Mouse (Mus musculus) layer of hippocampus, adult 8-10 months (tissue): ENCODE measurements around the gene Smad3. TPM values are rescaled to one million over a fixed set of nuclear protein-coding genes. Genes with fewer than 3 reads are reported as not detected.

Experiments
- DNase-seq, 2 experiments: peaks; one replicate each; pipeline ENCODE4 v3.0.0; 2022; ENCODE audit warnings: low spot score in 2 of 2
- total RNA-seq, 4 experiments: library from RNA; stranded (reverse); gene quantifications; 2 replicates each; pipeline ENCODE4 v1.2.4; 2022

Smad3 gene
- total RNA-seq: 10 to 100 TPM; 48.8 to 57.3 (median 53.6) TPM

GRCm38 (mm10) chr9:63757865-63758440, at the start of gene Smad3:
TSS of gene Smad3 (minus strand) at chr9:63757994.
- peak; percentile 83 to 86 for DNase-seq

- no peak for DNase-seq
Measured at GRCm38 (mm10) chr9:63804847-63805246, 47.1 kb upstream of the Smad3 start.

- DNase-seq: no peak
Measured at GRCm38 (mm10) chr9:63803181-63803591, 45.4 kb upstream of the Smad3 start.

DNA sequence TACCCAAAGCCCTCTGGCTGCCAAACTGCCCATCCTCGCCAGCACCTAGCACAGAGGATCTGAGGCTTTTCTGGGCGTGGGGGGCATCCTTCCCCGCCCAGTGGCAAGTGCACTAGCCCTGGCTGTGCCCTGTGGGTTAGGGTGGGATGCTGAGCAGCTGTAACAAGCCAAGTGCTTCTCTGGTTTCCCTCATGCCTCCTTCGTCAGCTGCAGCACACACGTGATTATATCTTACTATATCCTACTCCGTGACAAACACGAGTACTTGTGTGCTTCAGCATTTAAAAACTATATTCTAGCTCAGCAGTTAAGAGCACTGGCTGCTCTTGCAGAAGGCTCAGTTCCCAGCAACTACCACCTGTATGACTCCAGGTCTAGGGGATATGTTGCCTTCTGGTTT, 44.7 kb upstream of the Smad3 start:
- no peak for DNase-seq

DNA sequence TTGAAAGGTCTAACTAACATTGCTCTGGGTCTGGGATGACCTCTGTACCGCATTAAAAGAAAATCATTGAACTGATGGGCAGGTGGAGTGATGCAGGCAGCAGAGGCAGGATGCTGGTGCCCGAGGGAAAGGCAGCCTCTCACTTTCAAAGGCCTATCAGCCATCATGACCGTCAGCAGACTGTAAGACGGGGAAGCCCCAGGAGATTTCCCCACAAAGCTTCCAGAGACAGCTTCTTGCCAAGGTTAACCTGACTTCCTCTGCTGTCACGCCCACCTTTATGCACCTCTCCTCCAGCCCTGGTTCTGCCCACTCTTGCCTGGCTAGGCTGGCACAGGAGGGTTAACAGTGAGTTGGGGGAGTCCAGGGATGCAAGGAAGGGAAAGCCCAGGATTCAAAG, 44.3 kb upstream of the Smad3 start:
- DNase-seq: no peak

DNA sequence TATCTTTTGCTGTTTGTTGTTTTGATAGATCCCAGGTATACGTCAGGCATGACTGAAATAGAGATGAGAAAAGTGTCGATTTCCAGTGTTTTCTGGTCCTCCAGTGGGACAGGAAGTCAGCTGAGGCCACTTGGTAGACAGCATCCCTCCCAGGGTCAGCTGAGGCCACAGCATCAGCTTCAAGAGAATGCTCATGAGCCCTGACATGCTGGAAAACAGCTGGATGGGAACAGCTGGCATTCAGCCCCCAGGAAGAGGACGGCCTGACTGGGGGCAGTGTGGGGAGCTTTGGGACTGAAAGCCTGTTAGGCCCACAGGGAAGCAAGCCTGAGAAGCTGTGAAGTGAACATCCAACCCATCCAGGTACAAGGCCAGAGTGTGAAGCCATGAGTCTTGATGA, 38.6 kb upstream of the Smad3 start:
- DNase-seq: no peak

DNA sequence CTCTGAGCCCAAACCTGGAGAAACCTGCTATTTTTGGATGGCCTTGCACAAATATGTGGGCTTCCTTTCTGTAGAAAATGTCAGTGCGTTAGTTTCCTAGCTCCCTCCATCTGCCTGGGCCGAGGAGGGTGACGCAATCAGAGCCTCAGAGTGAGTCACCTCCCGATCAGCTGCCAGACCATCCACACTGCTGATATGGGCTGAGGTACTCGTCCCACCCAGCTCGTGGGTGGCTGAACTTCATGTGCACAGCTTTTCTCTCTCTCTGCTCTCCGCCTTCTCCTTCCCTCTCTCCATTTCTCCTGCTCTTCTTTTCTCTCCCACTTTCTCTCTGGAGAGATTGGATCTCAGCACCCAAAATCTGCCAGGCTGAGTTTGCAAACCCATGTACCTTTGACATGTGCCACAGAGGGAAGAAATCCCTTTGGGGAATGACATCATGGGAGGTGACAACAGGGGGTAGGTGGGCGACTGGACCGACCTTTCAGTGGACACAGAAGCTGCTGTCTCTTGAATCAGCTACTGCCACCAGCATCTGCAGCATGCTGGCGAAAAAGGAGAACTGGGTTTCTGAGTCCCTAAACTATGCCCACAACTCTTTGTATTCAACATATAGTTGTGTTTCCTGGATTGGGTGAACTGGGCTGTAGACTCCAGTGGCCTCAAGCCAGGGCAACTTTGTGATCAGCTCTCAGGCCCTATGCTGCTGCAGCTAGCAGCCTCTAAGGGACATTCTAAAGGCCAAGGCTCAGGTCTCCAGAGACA, 36.1 kb upstream of the Smad3 start:
- peak; percentile 83 to 91 for DNase-seq

GRCm38 (mm10) chr9:63791716-63792115, 33.9 kb upstream of the Smad3 start:
- DNase-seq: no peak

DNA sequence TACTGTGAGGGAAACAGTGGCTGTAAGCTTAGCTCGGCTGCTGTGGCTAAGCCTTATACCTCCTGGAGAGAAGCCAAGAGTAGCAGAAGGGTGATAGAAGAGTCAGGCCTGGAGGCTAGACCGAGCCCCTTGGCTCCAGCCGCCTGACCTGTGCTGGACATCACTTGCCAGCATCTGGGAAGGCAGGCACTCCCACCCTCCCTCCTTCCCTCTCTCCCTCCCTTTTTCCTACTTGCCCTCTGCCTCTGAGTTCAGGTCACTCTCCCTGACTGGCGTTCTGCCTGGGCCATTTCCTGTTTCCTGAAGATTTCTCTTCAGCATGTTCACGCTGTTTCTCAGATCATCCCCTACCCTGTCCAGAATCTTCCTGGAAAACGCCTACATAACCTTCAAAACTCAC, 33.5 kb upstream of the Smad3 start:
- no peak for DNase-seq

- DNase-seq: no peak
Measured at GRCm38 (mm10) chr9:63790222-63790621, 32.4 kb upstream of the Smad3 start.

DNA sequence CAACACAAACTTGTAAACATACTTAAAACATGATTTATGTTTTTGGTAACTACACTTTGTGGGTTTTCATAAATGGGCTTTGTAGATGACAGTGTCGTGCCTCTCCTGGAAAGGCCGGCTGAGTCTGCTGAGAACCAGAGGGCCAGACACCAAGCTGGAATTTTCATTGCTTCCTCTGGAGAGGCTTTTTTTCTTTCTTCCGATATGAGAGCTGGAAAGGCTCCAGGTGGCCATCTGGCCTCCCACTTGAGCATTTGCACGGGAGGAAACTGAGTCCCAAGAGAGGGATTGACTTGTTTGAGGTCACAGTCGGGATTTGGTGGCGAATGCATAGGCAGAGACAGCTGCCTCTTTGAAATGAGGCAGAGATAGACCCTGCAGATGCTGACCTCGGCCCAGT, 31.6 kb upstream of the Smad3 start:
- DNase-seq: no peak

GRCm38 (mm10) chr9:63787606-63788005, 29.8 kb upstream of the Smad3 start:
- no peak for DNase-seq

- DNase-seq: no peak
Measured at GRCm38 (mm10) chr9:63787086-63787485, 29.3 kb upstream of the Smad3 start.

- DNase-seq: no peak
Measured at GRCm38 (mm10) chr9:63786026-63786670, 28.4 kb upstream of the Smad3 start.

- no peak for DNase-seq
Measured at GRCm38 (mm10) chr9:63785492-63785891, 27.7 kb upstream of the Smad3 start.

- no peak for DNase-seq
Measured at GRCm38 (mm10) chr9:63784597-63784996, 26.8 kb upstream of the Smad3 start.

DNA sequence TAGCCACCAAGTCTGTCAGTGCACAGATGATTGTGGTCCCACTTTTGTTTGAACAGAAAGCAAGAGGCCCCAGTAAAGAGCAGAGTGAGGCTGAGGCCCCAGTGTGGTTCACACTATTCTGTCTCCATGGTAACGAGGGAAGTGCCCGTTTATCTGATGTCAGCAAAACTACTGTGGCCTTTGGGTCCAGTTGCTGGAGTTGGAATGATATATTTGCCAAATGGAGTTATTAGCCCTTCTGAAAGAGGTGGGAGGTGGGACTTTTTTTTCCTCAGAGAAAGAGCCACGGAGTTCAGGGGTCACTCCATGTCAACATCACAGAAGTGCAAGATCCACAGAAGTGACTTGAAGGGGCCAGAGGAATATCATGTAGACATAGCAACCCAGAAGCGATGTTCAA, 24.9 kb upstream of the Smad3 start:
- no peak for DNase-seq

DNA sequence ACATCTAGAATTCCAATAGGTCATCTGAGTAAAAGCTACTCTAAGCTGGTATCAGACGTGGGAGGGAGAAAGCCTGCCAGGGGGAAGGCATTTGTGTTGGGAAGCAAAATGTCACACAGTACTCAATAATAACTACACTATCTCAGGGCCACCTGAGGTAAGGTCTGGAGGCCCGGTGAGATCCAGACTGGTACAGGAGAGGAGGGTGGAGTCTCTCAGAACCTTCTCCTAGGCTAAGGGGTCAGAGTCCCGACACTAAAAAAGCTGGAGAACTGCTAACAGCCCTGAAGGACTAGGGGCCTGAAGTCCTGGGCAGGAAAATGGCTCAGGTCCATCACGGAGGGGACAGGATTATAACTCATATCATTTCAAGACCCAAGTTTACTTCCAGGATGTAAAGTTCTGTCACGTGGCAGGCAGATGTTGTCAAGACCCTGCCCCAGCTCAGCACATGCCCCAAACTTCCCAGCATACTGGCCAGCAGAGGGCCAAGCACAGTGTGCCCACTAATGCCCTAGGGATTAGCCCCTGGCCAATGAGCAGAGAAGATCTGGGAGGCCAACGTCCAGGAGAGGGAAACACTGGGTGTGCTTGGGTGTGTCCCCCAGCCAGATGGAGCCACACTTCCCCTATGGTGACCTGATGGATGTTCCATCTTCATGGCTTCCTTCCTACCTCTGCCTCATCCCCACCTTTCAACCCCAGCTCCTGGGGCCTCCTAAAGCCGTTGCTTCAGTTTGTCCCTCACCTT, 24.1 kb upstream of the Smad3 start:
- DNase-seq: no peak

GRCm38 (mm10) chr9:63779950-63780887, 22.4 kb upstream of the Smad3 start:
- DNase-seq: peak; percentile 88 to 90

DNA sequence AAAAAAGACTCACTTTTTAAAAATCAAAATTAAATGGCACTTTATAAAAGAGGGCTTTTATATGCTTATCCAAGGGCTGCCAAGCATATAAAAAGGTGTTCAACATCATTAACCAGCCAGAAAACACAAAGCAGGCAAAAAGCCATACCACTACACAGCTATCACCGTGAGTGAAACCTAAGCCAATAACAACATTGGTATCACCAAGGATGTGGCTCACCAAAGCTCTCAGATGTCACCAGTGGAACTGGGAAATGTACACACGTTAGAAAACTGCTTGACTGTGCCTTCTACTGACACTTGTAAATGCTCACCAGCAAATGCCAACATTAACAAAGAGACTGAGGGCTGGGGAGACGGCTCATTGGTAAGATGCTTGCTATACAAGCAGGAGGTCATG, 18.9 kb upstream of the Smad3 start:
- no peak for DNase-seq
